Mouse (Mus musculus): ENCODE results near the gene Ccdc63.

- TF ChIP-seq POLR2A (IDR thresholded peaks at IDR 0.05; ENCODE audit: extremely low read depth, insufficient read depth, low read length) (no peak), CTCF (IDR thresholded peaks at IDR 0.05; ENCODE audit: extremely low read depth, insufficient read depth, low read length) (no peak)
These were observed 22.6 kb upstream of the Ccdc63 start for GRCm38 (mm10) chr5:122163194-122163593.
